Mouse (Mus musculus) cerebellum, postnatal 4 days (tissue): ENCODE data around the gene Flg.

Source experiments
- DNase-seq, 2 experiments: peaks; one replicate each; pipeline ENCODE4 v3.0.0; 2022; ENCODE audit warnings: low spot score in 2 of 2, mixed read lengths in 1 of 2

The Flg gene

DNA sequence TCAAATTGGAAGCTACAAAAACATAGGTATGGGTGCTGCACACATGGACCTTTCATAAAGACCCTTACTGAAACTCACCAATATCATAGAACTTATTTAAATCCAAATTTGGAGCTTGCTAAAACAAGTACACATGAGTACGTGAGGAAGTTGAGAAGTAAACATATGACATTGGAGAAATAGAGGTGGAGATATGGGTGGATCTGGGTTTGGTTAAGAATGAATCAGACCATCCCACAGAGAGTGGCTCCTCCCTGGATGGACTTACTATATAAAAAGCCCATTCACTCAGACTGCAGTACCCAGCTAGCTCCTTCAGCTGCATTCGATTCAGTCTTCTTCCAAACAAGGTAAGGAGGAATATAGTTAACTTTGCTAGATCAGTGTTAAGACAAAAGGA, at the start of gene Flg:
Flg (plus strand) TSS at position 301 of the 400 bp plus-strand sequence.
- DNase-seq: no peak

DNA sequence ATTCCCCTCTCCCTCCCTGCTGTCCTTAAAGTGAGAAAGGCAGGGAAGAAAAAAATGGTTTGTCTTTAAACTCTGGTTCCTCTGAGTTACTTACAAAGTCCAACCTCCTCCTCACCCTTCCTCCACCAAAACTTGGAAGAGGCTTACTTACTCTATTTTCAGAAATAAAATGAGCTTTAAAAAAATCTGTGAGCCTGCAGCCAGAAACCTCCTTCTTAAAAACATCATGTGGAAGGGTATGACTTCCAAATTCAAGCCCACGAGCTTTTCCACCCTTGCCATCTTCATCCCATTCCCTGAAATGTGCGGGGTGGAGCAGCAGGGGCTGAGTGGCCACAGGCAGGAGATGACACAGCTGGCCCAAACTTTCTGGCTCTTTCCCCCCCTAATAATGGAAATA, 24.2 kb downstream of the Flg start:
- no peak for DNase-seq

DNA sequence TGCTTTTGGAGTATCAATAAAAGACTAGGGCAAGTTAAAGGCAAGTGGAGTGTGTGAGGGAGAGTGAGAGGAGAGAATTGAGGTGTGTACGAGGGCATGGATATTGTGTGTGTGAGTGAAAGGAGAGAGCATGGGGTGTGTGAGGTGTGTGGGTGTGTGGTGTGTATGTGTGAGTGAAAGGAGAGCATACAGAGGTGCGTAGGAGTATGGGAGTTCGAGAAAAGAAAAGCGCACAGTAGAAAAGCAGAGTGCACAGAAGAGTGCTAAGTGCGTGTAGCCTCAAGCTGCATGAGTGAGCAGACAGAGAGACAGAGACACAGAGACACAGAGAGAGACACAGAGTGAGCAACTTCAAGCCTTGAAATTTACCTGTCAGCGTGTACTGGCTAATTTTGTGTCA, 26.5 kb downstream of the Flg start:
- no peak for DNase-seq

DNA sequence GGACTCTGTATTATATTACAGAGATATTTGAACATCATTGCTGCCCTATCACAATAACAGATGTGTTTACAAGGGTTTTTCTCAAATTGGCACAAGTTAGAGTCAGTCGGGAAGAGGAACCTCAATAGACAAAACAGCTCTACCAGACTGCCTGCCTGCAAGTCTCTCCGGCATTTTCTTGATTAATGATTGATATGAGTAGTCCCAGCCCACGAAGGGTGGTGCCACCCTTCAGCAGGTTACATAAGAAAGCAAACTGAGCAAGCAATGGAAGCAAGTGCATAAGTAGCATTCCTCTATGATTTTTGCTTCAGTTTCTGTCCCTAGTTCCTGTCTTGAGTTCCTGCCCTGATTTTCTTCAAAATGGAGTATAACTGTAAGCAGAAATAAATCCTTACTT, 28.6 kb downstream of the Flg start:
- DNase-seq: no peak

DNA sequence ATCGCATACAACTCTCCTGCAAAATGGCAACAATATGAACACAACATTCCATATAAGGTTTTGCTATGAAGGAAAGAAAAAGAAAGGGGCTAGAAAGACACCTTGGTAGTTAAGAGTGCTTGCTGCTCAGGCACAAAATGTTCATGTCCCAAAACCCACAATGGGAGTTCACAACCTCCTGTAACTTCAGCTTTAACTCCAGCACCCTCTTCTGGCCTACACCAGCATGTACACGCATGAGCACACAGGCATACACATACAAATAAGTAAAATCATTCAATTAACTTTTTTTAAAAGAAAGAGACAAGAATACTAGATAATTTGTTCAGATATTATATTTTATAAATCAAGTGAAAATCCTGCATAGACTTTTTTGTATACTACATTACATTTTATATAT, 32.8 kb downstream of the Flg start:
- no peak for DNase-seq

DNA sequence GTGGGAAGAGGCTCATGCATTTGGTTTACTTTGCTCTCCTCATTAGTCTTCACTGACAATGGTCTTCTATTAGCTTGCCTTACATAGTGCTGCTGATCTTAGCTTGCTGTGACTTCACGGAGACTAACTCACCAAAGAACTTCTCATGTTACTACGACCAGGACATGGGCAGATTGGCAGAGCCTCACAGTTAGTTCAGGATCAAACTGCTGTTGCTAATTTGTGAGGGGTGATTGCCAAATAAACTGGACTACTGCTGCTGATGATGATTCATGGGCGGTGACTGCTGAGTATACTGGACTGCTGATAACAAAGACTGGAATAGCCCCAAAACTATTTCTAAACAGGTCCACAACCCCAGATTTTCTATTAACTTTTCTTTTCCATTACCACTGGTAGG, 38.0 kb downstream of the Flg start:
- DNase-seq: no peak

DNA sequence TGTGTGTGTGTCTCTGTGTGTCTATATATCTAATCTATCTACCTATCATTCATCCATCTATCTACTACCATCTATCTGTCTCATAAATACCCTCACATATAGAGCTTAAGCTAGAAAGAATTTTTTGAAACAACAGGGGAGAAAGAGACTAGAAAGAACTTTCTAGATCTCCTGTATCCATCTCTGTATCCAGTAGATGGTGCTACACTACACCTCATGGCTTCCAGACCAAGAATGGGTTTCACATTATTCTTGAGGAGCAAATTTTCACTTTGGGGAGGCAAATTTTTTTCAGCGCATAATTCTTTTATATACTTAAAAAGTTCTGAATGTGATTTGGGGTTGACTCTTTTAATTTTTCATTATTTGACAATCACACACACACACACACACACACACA, 41.1 kb downstream of the Flg start:
- no peak for DNase-seq

DNA sequence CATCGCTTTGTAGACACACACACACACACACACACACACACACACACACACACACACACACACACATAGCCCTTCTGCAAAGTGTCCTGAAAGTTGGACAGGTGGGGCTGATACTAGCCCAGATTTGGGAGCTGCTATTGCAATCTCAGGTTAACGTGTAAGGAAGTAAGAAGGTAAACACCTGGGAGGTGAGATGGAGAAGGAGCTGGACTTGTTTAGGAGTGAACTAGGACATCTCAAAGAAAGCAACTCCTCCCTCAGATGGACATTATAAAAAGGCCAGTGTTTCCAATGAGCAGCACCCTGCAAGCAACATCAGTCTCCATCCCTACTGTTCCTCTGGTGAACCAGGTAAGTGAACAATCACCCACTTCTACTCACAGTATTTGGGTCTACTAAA, 46.1 kb downstream of the Flg start, which contains the start of gene Hrnr:
Hrnr (plus strand) TSS at position 301 of the 400 bp plus-strand sequence.
- DNase-seq: no peak

DNA sequence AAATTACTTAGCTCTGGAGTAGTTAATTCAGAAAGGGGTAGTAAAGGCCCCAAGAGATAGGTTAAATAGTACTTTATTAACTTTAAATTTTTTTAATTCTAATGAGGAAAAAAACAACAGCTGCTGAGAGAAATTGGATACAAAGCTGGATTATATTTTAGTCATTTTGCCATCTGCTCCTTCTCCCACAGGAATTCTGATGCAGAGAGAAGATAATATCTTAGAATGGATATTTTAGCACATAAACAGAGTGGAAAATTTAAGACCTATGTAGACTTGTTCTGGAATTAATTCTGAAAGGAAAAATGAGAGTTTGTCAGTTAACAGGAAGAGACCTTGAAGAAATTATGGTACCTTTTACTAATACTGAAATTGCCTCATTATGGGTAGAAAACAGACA, 64.4 kb downstream of the Flg start:
- DNase-seq: no peak

DNA sequence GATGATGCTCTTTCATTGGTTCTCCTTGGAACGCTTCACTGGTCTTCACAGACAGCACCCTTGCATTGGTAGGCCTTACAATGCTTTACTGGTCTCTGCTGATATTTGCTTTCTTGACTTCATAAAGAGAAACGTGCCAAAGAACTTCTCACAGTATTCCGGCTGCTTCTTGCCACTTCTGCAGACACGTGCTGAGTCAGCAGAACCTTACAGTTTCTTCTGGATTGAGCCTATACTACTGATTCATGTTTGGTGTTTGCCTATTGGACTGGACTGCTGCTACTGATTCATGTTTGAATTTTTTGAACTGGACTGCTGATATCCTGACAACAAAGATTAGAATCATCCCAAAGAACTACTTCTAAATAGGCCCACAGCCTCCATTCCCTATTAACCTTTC, 66.7 kb downstream of the Flg start:
- no peak for DNase-seq
